Mouse (Mus musculus): ENCODE results near the gene Vmn2r82. TPM values are rescaled to one million over a fixed set of nuclear protein-coding genes. Genes with fewer than 3 reads are reported as not detected.
"Not testable (repeated sequence)": the region's sequence is repeated elsewhere in the genome, so short reads cannot be mapped to it uniquely, and the experiment has no call there.

Gene Vmn2r82
- polyA plus RNA-seq (2017; shearing (Covaris generic)) = not detected

DNA sequence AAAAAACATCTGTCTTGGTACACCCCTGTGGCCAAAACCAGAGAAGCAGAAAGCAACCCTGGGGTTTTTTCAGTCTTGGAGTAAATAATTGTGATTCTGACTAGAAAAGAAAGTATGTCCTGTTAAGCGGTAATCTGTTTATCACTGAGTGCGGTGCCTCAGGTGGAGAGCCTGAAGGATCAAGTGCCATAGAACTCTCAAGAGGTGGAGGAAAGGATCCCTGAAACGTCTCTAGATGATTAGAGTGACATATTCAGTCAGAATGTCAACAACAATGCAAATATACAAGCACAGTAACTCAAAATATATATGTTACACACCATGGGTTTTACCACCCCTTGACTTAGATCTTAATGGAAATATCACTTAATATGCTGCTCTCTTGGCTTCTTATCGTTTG, at the start of gene Vmn2r82:
Vmn2r82 (plus strand) TSS at position 301 of the 400 bp plus-strand sequence.
- ATAC-seq = not testable (repeated sequence)

DNA sequence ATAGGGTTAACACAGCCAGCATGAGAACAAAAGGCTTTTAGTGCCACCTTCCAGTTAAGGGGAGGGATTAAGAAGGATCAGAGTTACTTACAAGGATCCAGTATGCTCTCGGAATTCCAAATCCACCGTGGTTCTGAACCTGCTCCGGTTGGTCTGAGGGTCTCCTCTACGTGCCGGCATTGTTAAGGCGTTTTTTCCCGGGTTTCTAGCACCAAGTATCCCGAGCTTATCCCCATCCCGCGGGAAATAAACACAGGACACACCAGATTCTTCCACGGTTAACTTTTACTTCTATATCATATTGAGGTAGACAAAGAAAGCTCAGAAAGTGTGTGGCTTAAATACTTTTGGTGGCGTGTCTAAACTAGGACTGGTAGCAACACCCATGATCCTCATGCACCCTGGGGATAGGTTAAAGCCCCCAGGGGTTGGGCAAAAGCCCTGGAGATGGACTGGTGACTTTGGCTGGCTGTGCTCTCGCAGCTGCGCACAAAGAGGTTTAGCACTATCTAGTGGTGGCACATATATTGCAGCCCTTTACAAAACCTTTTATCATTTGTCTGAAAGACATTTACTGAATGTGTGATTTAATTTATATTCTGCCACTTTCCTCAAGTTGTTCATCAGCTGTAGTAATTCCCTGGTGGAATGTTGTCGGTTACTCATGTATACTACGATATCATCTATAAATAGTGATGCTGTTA, 34.1 kb upstream of the Vmn2r82 start:
- not testable (repeated sequence) for ATAC-seq

DNA sequence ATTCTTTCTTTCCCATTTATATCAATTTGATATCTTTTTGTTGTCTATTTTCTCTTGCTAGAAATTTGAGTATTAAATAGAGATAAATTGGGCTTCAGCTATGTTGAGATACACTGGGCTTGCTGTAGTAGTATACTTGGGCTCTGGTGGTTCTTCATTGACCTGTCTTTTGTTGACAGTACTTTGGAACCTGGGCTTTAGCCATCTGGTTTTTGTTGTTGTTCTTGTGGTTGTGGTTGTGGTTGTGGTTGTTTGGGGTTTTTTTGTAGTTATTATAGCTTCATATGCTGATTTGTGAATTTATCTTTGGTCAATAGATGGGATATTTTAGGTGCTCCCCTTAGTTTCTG, 33.6 kb upstream of the Vmn2r82 start:
- ATAC-seq = no peak

DNA sequence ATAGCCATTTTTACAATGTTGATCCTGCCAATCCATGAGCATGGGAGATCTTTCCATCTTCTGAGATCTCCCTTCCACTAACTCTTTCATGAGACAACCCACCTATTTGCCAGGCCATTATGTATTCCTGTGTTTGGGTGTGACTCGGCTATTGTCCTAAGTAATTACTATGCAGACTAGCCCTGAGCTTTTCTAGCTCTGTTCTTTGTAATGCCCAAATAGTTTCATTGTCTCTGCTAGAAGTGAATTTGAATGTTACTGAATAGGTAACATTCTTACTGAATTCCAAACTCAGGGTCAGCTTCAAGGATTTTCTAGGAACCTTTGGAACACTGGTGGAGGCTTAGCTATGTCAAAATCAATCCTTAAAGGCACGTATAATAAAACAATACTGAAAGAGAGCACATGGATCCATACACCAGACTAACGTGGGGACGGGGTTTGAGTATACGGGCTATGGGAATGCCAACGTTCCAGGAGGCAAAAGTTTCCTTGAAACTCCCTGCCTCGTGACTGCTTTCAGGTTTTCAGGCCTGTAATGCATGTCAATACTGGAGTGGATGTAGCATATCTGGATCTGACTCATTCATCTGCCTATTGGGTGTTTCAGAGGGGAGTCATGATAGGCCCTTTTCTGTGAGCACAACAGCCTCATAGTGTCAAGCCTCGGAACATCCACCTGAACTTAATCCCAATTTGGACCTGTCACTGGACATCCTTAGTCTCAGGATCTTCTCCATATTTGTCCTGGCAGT, 43.8 kb downstream of the Vmn2r82 start:
- ATAC-seq = not testable (repeated sequence)

DNA sequence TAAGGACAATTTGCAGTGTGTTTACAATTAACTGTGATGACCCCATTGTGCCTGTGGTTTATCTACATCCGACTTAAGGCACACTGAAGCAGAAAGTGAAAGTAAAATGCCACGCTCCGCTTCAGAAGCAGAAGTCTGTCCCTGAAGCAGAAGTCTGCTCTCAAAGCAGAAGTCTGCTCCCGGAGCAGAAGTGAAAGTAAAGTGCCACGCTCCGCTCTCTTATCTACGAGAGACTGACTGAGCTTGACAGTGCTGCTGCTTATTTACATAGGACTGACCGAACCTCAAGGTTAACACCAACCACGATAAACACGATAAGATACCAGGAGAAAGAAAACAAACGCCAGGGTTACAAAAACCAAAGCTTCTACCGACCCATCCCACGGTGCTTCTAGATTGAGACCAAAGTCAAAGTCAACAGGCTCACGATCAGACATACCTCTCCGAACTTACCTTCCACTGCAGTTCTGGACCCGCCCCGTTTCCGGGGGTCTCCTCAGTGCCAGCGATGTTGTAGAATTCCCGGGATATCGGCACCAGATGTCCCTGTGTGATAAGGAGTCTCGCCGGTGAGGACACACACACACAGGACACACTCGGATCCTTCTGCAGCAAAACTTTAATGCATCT, 60.9 kb downstream of the Vmn2r82 start:
- ATAC-seq = peak; percentile 81

DNA sequence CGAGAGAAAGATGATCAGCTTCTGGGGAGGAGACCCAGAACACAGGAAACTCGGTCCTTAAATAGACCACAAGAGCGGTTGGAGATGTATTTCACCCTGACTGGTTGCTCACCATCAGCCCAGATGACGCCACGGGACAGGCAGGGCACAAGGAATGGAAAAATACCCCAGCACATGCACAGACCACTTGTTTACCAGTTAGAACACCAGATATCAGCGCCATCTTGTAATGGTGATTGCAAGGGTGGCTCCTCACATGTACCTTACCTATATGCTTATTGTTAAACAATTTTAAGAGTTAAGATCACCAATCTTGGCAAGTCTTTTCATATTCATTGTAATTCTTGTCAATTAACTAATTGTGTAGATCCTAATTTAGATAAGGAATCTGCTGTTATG, 61.5 kb downstream of the Vmn2r82 start:
- peak; percentile 16 for ATAC-seq

DNA sequence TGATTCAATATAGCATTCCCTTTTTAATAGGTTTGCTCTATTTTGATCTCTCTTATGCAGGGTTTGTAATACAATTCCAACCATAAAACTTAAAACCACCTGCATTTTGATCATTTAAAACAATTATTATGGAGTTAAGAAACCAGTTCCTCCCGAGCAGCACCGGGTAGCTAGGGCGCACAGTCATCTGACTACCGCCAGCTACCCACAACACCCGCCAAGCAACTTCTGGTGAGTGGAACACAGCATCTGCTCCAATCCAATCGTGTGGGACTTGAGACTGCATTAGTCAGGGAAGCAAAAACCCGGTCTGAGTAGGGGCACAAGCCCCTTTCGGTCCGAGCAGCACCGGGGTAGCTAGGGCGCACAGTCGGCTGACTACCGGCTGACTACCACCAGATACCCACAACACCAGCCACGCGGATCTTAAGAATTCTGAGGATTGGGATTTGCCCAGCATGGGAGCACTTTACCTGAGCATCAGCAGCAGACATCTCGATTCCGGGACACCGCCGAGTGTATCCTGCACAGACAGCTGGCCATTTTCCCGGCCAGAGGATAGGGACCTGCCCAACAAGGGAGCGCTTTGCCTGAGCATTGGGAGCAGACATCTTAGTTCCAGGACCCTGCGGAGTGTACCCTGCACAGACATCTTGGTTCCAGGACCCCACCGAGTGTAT, 79.0 kb downstream of the Vmn2r82 start:
- ATAC-seq = not testable (repeated sequence)

Other genes with a start within 250 kb of the Vmn2r82 start
- gene Vmn2r80, start 207.8 kb upstream of the Vmn2r82 start, polyA plus RNA-seq (2017; shearing (Covaris generic)) = not detected
- gene Vmn2r81, start 108.8 kb upstream of the Vmn2r82 start, polyA plus RNA-seq (2017; shearing (Covaris generic)) = not detected
- not detected for gene Vmn2r83, start 112.2 kb downstream of the Vmn2r82 start, polyA plus RNA-seq (2017; shearing (Covaris generic))
- gene Plpp2, start 177.3 kb downstream of the Vmn2r82 start, polyA plus RNA-seq (2017; shearing (Covaris generic)) = 1 to 10 TPM; 2.7 to 4.7 TPM
- 10 to 100 TPM; 12.0 to 15.0 TPM for gene Mier2, start 198.7 kb downstream of the Vmn2r82 start, polyA plus RNA-seq (2017; shearing (Covaris generic))
- not detected for gene Theg, start 230.8 kb downstream of the Vmn2r82 start, polyA plus RNA-seq (2017; shearing (Covaris generic))